12 mouse cellular contexts compared by ENCODE assay signal in the genomic region with DNA sequence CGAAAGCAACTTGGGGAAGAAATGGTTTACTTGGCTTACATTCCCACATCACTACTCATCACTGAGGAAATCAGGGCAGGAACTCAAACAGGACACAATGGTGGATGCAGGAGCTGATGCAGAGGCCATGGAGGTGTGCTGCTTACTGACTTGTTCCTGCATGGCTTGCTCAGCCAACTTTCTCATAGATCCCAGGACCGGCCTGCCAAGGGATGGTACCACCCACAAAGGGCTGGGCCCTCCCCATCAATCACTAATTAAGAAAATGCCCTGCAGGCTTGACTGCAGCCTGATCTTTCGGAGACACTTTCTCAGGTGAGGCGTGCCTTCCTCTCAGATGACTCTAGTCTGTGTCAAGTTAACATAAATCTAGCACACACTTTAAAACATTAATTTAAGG. TPM values are rescaled to one million over a fixed set of nuclear protein-coding genes. Genes with fewer than 3 reads are reported as not detected.
A peak's percentile ranks its signal among the peaks of the same experiment; 100 is the strongest.
DNase-seq lines count a peak whose midpoint lies in the region; ATAC-seq and TF ChIP-seq lines count a peak whose summit lies in the region.
"Had no signal": no experiment of that assay in that cellular context is flagged by ENCODE, and none has a peak within 500 bp of the region (broad histone marks: within the 10 kb centered on the region; RNA-seq: fewer than 3 reads in every experiment).

No protein-coding gene starts in this region.

- H3K36me3 ChIP-seq in heart, embryonic 10.5 days = peaks cover 11% of the 10 kb centered on the region
- H3K36me3 ChIP-seq in midbrain, embryonic 13.5 days = peaks cover 5% of the 10 kb centered on the region; the same call in 1 of the 2 replicates
- H3K36me3 ChIP-seq in midbrain, postnatal 0 days (ENCODE audit: insufficient read depth, low read length) = no peaks in the 10 kb centered on the region; the same call in none of the 2 replicates
- no peaks in the 10 kb centered on the region for H3K36me3 ChIP-seq in kidney, postnatal 0 days (ENCODE audit: insufficient read depth, low read length)
- H3K36me3 ChIP-seq in neural tube, embryonic 13.5 days = 0 out of 2 replicates have a peak, but pooled peaks cover 5% of the 10 kb centered on the region

- no peak overlapping the region; the same call in 1 of the 2 replicates for H3K4me2 ChIP-seq in midbrain, embryonic 13.5 days (replicated peaks)
- no peak overlapping the region for H3K4me2 ChIP-seq in midbrain, postnatal 0 days (ENCODE audit: low read depth, low read length, poor library complexity, severe bottlenecking)
- peak overlapping the region; percentile 83 for H3K4me2 ChIP-seq in kidney, postnatal 0 days (ENCODE audit: low read length)
- peak overlapping the region; percentile 91 for H3K4me2 ChIP-seq in neural tube, embryonic 13.5 days

- H3K9me3 ChIP-seq in heart, embryonic 10.5 days = no peaks in the 10 kb centered on the region
- no peaks in the 10 kb centered on the region for H3K9me3 ChIP-seq in midbrain, embryonic 13.5 days
- no peaks in the 10 kb centered on the region for H3K9me3 ChIP-seq in midbrain, postnatal 0 days (ENCODE audit: low read length)
- H3K9me3 ChIP-seq in kidney, postnatal 0 days (replicated peaks; ENCODE audit: low read length) = no peaks in the 10 kb centered on the region
- no peaks in the 10 kb centered on the region for H3K9me3 ChIP-seq in neural tube, embryonic 13.5 days
- H3K9me3 ChIP-seq: embryonic facial prominence, embryonic 12.5 days had no signal

- ATAC-seq in midbrain, embryonic 13.5 days = no peak
- ATAC-seq in midbrain, postnatal 0 days (ENCODE audit: low FRiP score) = no peak
- no peak for ATAC-seq in kidney, postnatal 0 days (replicated peaks; ENCODE audit: low FRiP score, low read depth)
- ATAC-seq in neural tube, embryonic 13.5 days (ENCODE audit: low read depth) = no peak

- peak overlapping the region; percentile 20; the same call in 1 of the 2 replicates for H3K9ac ChIP-seq in midbrain, embryonic 13.5 days (replicated peaks)
- no peak overlapping the region for H3K9ac ChIP-seq in midbrain, postnatal 0 days (replicated peaks; ENCODE audit: low read length, poor library complexity, severe bottlenecking)
- no peak overlapping the region for H3K9ac ChIP-seq in kidney, postnatal 0 days (ENCODE audit: low read depth, low read length)
- no peak overlapping the region for H3K9ac ChIP-seq in neural tube, embryonic 13.5 days
- H3K9ac ChIP-seq: embryonic facial prominence, embryonic 12.5 days had no signal

- peak; percentile 93 for DNase-seq in heart, adult 11 months
- no peak for DNase-seq in heart, embryonic 10.5 days (ENCODE audit: low spot score)
- no peak for DNase-seq in midbrain, postnatal 0 days (ENCODE audit: low spot score)
- no peak for DNase-seq in kidney, postnatal 0 days (ENCODE audit: low spot score)
- no peak for DNase-seq in left cerebral cortex, postnatal 36 days (ENCODE audit: low spot score in 2 of 2)
- DNase-seq in frontal cortex, postnatal 25 days (ENCODE audit: low spot score in 2 of 2) = no peak
- DNase-seq: adrenal gland, postnatal 36 days had no signal

- H3K27ac ChIP-seq in heart, embryonic 10.5 days = no peak overlapping the region
- H3K27ac ChIP-seq in midbrain, embryonic 13.5 days = no peak overlapping the region
- H3K27ac ChIP-seq in midbrain, postnatal 0 days (ENCODE audit: low read depth, low read length) = no peak overlapping the region
- H3K27ac ChIP-seq in kidney, postnatal 0 days = no peak overlapping the region
- no peak overlapping the region for H3K27ac ChIP-seq in neural tube, embryonic 13.5 days (replicated peaks)
- H3K27ac ChIP-seq: embryonic facial prominence, embryonic 12.5 days had no signal

- no peak for TF ChIP-seq CTCF in midbrain, postnatal 0 days (IDR thresholded peaks at IDR 0.05)
- TF ChIP-seq CTCF in kidney, postnatal 0 days (IDR thresholded peaks at IDR 0.05; ENCODE audit: low read depth) = no peak

- peaks cover 16% of the 10 kb centered on the region; the same call in 1 of the 2 replicates for H3K4me1 ChIP-seq in heart, embryonic 10.5 days
- peaks cover 23% of the 10 kb centered on the region for H3K4me1 ChIP-seq in midbrain, embryonic 13.5 days (replicated peaks)
- peaks cover 8% of the 10 kb centered on the region for H3K4me1 ChIP-seq in midbrain, postnatal 0 days (ENCODE audit: insufficient read depth, low read length)
- peaks cover 15% of the 10 kb centered on the region; the same call in 1 of the 2 replicates for H3K4me1 ChIP-seq in kidney, postnatal 0 days (replicated peaks; ENCODE audit: insufficient read depth, low read length)
- H3K4me1 ChIP-seq in neural tube, embryonic 13.5 days (replicated peaks) = peaks cover 29% of the 10 kb centered on the region

- WGBS in heart, embryonic 10.5 days = 85% methylated on average over 4 of the region's 4 CpGs
- 88% methylated on average over 4 of the region's 4 CpGs for WGBS in midbrain, embryonic 13.5 days
- whole genome bisulfite sequencing in midbrain, postnatal 0 days = 85% methylated on average over 4 of the region's 4 CpGs
- 59% methylated on average over 4 of the region's 4 CpGs for WGBS in kidney, postnatal 0 days
- WGBS in neural tube, embryonic 13.5 days = 75% methylated on average over 4 of the region's 4 CpGs

- intact Hi-C loops in left cerebral cortex, postnatal 36 days (cut with DNase I) = no loop called here

- no peaks in the 10 kb centered on the region for H3K27me3 ChIP-seq in heart, embryonic 10.5 days (ENCODE audit: insufficient read depth, poor library complexity, severe bottlenecking)
- H3K27me3 ChIP-seq in midbrain, embryonic 13.5 days = no peaks in the 10 kb centered on the region
- H3K27me3 ChIP-seq in midbrain, postnatal 0 days (ENCODE audit: insufficient read depth, low read length) = no peaks in the 10 kb centered on the region
- H3K27me3 ChIP-seq in kidney, postnatal 0 days (ENCODE audit: insufficient read depth, low read length) = no peaks in the 10 kb centered on the region
- no peaks in the 10 kb centered on the region for H3K27me3 ChIP-seq in neural tube, embryonic 13.5 days
- H3K27me3 ChIP-seq: CH12.LX; embryonic facial prominence, embryonic 12.5 days had no signal

- no peak overlapping the region for H3K4me3 ChIP-seq in heart, embryonic 10.5 days
- H3K4me3 ChIP-seq in midbrain, embryonic 13.5 days (replicated peaks) = no peak overlapping the region
- no peak overlapping the region for H3K4me3 ChIP-seq in midbrain, postnatal 0 days (ENCODE audit: low read depth, low read length)
- H3K4me3 ChIP-seq in kidney, postnatal 0 days (replicated peaks; ENCODE audit: low read depth, low read length) = no peak overlapping the region
- 0 out of 2 replicates have a peak overlapping the region, but pooled peaks have one; percentile 73 for H3K4me3 ChIP-seq in neural tube, embryonic 13.5 days

RNA-seq across cellular contexts. Expression of a gene that starts 2.0 kb away (rescaled TPM):
- polyA plus RNA-seq in heart, embryonic 10.5 days (2016; fragmentation: Nextera tagmentation; extraction: Ambion mirVana) = 28.5 and 30.6 TPM in 2 replicates
- 38.2 and 44.3 TPM in 2 replicates for polyA plus RNA-seq in midbrain, embryonic 13.5 days (2015; fragmentation: Nextera tagmentation; extraction: Ambion mirVana)
- 94.6 and 115 TPM in 2 replicates for total RNA-seq in midbrain, postnatal 0 days (2014; rRNA removed)
- 84.8 and 89.9 TPM in 2 replicates for polyA plus RNA-seq in midbrain, postnatal 0 days (2015; fragmentation: Nextera tagmentation; extraction: Ambion mirVana)
- polyA plus RNA-seq in kidney, postnatal 0 days (2015; fragmentation: Nextera tagmentation; extraction: Ambion mirVana) = 49.9 and 50.3 TPM in 2 replicates
- polyA plus RNA-seq in neural tube, embryonic 13.5 days (2015; fragmentation: Nextera tagmentation; extraction: Ambion mirVana) = 67.7 and 70.0 TPM in 2 replicates
- 100 to 1,000 TPM; 124 to 126 TPM for total RNA-seq in left cerebral cortex, postnatal 36 days (2021)

RNA-seq across cellular contexts. Expression of a gene that starts 2.2 kb away (rescaled TPM):
- 17.2 and 21.5 TPM in 2 replicates for polyA plus RNA-seq in heart, embryonic 10.5 days (2016; fragmentation: Nextera tagmentation; extraction: Ambion mirVana)
- polyA plus RNA-seq in midbrain, embryonic 13.5 days (2015; fragmentation: Nextera tagmentation; extraction: Ambion mirVana) = 42.0 and 42.3 TPM in 2 replicates
- 52.2 and 56.0 TPM in 2 replicates for total RNA-seq in midbrain, postnatal 0 days (2014; rRNA removed)
- 31.3 and 34.6 TPM in 2 replicates for polyA plus RNA-seq in midbrain, postnatal 0 days (2015; fragmentation: Nextera tagmentation; extraction: Ambion mirVana)
- 21.9 and 22.8 TPM in 2 replicates for polyA plus RNA-seq in kidney, postnatal 0 days (2015; fragmentation: Nextera tagmentation; extraction: Ambion mirVana)
- polyA plus RNA-seq in neural tube, embryonic 13.5 days (2015; fragmentation: Nextera tagmentation; extraction: Ambion mirVana) = 37.3 and 40.5 TPM in 2 replicates
- 10 to 100 TPM; 19.3 to 20.6 TPM for total RNA-seq in left cerebral cortex, postnatal 36 days (2021)

RNA-seq across cellular contexts. Expression of a gene that starts 55.1 kb away (rescaled TPM):
- polyA plus RNA-seq in heart, embryonic 10.5 days (2016; fragmentation: Nextera tagmentation; extraction: Ambion mirVana) = 0.09 TPM in 1 of 2 replicates, not detected in the other
- 0.07 TPM in 1 of 2 replicates, not detected in the other for polyA plus RNA-seq in midbrain, embryonic 13.5 days (2015; fragmentation: Nextera tagmentation; extraction: Ambion mirVana)
- total RNA-seq in midbrain, postnatal 0 days (2014; rRNA removed) = not detected in 2 replicates
- not detected in 2 replicates for polyA plus RNA-seq in midbrain, postnatal 0 days (2015; fragmentation: Nextera tagmentation; extraction: Ambion mirVana)
- polyA plus RNA-seq in kidney, postnatal 0 days (2015; fragmentation: Nextera tagmentation; extraction: Ambion mirVana) = 1.3 and 2.1 TPM in 2 replicates
- not detected in 2 replicates for polyA plus RNA-seq in neural tube, embryonic 13.5 days (2015; fragmentation: Nextera tagmentation; extraction: Ambion mirVana)
- not detected for total RNA-seq in left cerebral cortex, postnatal 36 days (2021)
- total RNA-seq: adrenal gland, postnatal 36 days; CH12.LX had no signal
- polyA plus RNA-seq: spleen, adult 2 months had no signal

Comparison
In these comparisons a context has a peak if more than half of its experiments do, and no peak if none do; other contexts are left out.
1. H3K4me2 ChIP-seq: peak in kidney, postnatal 0 days (single experiment) and neural tube, embryonic 13.5 days (single experiment); none in midbrain, embryonic 13.5 days (single experiment) and midbrain, postnatal 0 days (single experiment).